Mouse (Mus musculus) left cerebral cortex, adult 18-20 months (tissue): ENCODE data around the gene Irf2. TPM values are rescaled to one million over a fixed set of nuclear protein-coding genes. Genes with fewer than 3 reads are reported as not detected.

Experiments
- DNase-seq, 2 experiments: peaks; one replicate each; pipeline ENCODE4 v3.0.0; 2021 to 2022; ENCODE audit warnings: low spot score in 2 of 2, mixed read lengths in 1 of 2
- total RNA-seq, 2 experiments: library from RNA; stranded (reverse); gene quantifications; 2 replicates each; pipeline ENCODE4 v1.2.3; 2021

The Irf2 gene
- total RNA-seq, 2 experiments from 2014 or later, result 71.4 to 77.4 TPM

GRCm38 (mm10) chr8:46869521-46869925, 130.0 kb downstream of the Irf2 start:
- no peak for DNase-seq

- no peak for DNase-seq
Observed at GRCm38 (mm10) chr8:46871086-46871485, 131.6 kb downstream of the Irf2 start.

- DNase-seq, result no peak
Observed at GRCm38 (mm10) chr8:46875615-46876293, 136.2 kb downstream of the Irf2 start.

- DNase-seq, result no peak
Observed at GRCm38 (mm10) chr8:46881348-46881747, 141.8 kb downstream of the Irf2 start.

- DNase-seq, result no peak
Observed at GRCm38 (mm10) chr8:46881755-46882419, 142.4 kb downstream of the Irf2 start.

GRCm38 (mm10) chr8:46882743-46883142, 143.2 kb downstream of the Irf2 start:
- no peak for DNase-seq

- DNase-seq, result no peak
Observed at GRCm38 (mm10) chr8:46883232-46884000, 143.9 kb downstream of the Irf2 start.

GRCm38 (mm10) chr8:46885786-46886185, 146.3 kb downstream of the Irf2 start:
- DNase-seq, result no peak

- no peak for DNase-seq
Observed at GRCm38 (mm10) chr8:46886216-46886615, 146.7 kb downstream of the Irf2 start.

GRCm38 (mm10) chr8:46887396-46887795, 147.9 kb downstream of the Irf2 start:
- DNase-seq, result no peak

GRCm38 (mm10) chr8:46888575-46888974, 149.0 kb downstream of the Irf2 start:
- no peak for DNase-seq

GRCm38 (mm10) chr8:46890241-46890640, 150.7 kb downstream of the Irf2 start:
- DNase-seq, result no peak

GRCm38 (mm10) chr8:46892511-46893273, 153.2 kb downstream of the Irf2 start:
- DNase-seq, result no peak

- no peak for DNase-seq
Observed at GRCm38 (mm10) chr8:46894385-46894784, 154.9 kb downstream of the Irf2 start.

GRCm38 (mm10) chr8:46896005-46896404, 156.5 kb downstream of the Irf2 start:
- no peak for DNase-seq

GRCm38 (mm10) chr8:46896704-46897103, 157.2 kb downstream of the Irf2 start:
- DNase-seq, result no peak

Other genes starting within 250 kb of the Irf2 start
- 1 to 10 TPM; 2.6 TPM for gene Cenpu, start 187.7 kb upstream of the Irf2 start, total RNA-seq
- gene Primpol, start 122.5 kb upstream of the Irf2 start, total RNA-seq, result 1 to 10 TPM; 3.2 to 3.4 TPM
- 10 to 100 TPM; 12.7 to 13.2 TPM for gene Casp3, start 122.4 kb upstream of the Irf2 start, total RNA-seq
- gene Enpp6, start 247.2 kb downstream of the Irf2 start, total RNA-seq, result 1 to 10 TPM; 1.5 to 4.3 TPM